Mouse (Mus musculus) cortical plate, adult 2 months (tissue): ENCODE results near the gene Cenpt.

Experiments used
- CTCF ChIP-seq: fragments of 200-500 bp; IDR thresholded peaks from 2 replicates; pipeline ENCODE4 v1.5.1; 2011; ENCODE audit warnings: mild to moderate bottlenecking, control low read depth, low read length; ENCODE audit not compliant: insufficient read depth; ENCODE audit errors: extremely low read depth
- POLR2A ChIP-seq: fragments of 200-500 bp; IDR thresholded peaks from 2 replicates; pipeline ENCODE4 v1.6.1; 2011; ENCODE audit warnings: mild to moderate bottlenecking, low read length, control low read depth; ENCODE audit not compliant: insufficient read depth; ENCODE audit errors: extremely low read depth

DNA sequence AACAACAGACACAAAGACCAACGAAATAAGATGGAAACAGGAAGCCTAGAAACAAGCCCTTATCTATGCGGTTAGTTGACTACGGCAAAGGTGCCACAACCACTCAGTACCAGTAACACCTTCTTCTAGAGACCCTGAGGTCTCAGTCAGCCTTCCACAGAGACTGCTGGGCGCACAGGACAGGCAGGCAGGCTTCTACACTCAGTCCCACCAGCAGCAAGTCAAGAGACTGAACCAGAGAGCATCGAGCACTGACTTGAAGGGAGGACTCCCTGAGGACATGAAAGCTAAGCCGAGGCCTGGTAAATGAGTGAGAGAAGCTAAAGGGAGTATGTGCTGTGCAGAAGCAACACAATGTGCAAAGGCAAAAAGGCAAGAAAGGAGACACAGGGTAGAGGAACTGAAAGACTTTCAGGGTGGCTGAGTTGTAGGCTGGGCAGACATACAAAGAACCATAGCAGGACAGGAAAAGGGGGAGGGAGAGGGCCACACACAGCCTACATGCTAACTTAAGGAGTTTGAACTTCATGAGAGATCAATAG is 42.8 kb downstream of the Cenpt start:
- TF ChIP-seq CTCF (no peak), POLR2A (no peak)
